Mouse (Mus musculus): Measurements from ENCODE around the gene Efs.
"Not testable (repeated sequence)": the region's sequence is repeated elsewhere in the genome, so short reads cannot be mapped to it uniquely, and the experiment has no call there.

Efs gene

DNA sequence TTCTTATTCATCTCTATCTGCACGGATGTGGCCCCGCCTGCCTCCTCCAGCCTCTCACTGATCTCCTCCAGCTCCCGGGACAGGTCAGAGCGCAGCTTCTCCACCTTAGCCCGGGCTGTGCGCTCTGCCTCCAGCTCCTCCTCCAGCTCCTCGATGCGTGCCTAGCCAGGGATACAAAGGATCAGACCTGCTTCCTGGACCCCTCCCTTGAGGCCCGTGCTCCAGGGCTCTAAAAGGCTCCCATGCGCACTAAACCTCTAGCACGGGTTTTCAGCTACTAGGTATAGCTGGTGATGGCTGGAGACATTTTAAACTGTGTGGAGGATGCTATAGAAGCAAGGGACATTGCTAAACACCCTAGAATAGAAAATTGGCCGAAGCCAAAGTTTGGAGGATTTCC, 24.6 kb upstream of the Efs start:
- no peak for DNase-seq (ENCODE audit: extremely low read depth, low read depth, low spot score)

DNA sequence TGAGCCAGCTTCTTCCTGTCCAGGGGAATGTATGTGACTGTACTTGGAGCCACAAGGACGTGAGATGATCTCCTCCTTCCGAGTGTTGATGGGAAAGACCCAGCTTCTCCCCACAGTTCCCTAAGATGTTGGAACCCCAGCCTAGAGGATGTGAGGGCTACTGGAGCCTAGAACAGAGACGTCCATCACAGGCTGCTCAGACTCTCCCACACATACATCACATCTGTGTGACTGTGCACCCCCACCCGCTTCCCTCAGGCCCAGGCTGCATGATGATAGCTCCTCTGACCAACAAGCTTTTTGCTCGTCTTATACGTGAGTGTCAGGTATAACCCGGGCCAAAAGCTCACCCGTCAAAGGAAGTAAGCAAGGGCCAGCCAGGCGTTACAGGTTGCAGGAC, 22.9 kb upstream of the Efs start:
- DNase-seq (ENCODE audit: extremely low read depth, low read depth, low spot score) = no peak

DNA sequence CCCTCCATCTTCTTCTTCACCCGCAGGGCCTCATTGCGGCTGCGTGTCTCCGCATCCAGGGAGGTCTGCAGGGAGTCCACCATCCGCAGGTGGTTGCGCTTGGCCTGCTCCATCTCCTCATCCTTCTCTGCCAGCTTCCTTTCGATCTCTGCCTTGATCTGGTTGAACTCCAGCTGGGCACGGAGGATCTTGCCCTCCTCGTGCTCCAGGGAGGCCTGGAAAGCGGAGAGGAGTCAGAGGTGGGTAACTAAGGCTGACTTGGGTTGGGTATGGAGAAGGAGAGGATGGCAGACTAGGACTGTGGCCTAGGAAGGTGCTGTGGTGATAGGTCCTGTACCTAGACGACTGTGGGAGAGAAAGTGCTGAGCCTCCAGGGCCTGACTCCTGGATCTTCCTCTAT, 21.1 kb upstream of the Efs start:
- not testable (repeated sequence) for DNase-seq (ENCODE audit: extremely low read depth, low read depth, low spot score)

DNA sequence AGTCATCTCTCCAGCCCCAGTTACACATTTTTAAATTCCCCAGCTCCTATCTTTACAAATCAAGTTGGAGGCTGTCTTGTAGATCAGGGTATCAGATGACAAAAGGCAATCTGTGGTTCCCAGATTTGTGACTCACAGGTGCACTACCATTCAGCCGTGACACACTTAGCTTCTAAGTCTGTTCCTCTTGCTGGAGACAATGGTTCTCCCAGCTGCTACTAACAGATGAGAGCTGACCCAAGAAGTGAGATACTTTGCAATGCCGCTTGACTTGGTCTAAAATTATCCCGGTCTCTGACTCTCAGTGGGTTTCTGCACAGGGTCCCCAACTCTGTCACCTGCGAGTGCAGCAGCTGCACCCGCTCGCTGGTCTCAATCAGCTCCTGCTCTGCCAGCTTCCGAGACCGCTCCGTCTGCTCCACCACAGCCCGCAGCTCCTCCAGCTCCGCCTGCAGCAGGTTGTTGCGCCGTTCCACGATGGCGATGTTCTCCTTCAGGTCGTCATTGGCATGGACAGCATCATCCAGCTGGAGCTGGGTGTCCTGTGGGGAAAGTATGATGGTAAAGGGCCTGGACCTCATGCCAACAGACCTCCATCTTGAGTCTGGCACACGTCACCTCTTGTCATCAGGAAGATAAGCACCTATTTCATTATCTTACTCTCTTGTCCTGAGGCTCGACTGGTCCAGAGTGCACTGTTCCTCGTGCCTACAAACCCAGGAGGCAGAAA, 20.2 kb upstream of the Efs start:
- DNase-seq (ENCODE audit: extremely low read depth, low read depth, low spot score) = no peak

DNA sequence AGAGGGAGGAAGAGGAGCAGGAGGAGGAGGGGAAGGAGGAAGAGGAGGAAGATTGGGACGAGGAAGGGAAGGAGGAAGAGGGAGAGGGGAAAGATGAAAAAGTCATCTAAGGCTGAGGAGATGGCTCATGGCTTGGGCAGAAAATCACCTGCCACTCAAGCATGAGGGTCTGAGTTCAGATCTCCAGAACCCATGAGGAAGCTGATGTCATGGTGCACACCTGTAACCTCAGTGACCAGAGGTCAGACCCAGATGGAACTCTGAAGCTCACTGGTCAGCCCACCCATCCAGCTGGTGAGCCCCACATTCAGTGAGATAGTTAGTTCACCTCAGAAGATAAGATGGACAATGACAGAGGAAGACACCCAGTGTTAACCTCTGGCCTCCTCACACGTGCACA, 19.0 kb upstream of the Efs start:
- no peak for DNase-seq (ENCODE audit: extremely low read depth, low read depth, low spot score)

DNA sequence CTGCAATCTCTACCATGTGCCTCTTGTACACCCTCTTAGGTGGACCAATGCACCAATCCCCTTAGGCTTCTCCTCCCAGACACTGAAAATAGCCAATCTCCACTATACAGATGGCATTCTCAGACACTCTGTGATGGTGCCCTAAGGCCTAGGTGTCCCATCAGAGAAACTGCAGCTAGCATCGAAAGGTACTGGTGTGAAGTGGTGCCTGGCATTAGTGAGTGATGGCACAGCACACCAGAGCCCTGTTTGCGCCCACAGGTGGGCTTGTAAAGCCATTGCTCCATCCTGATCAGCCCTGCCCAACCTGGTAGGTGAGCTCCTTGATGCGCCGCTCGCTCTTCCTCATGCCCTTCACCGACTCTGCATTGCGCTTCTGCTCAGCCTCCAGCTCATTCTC, 18.0 kb upstream of the Efs start:
- DNase-seq (ENCODE audit: extremely low read depth, low read depth, low spot score) = no peak

DNA sequence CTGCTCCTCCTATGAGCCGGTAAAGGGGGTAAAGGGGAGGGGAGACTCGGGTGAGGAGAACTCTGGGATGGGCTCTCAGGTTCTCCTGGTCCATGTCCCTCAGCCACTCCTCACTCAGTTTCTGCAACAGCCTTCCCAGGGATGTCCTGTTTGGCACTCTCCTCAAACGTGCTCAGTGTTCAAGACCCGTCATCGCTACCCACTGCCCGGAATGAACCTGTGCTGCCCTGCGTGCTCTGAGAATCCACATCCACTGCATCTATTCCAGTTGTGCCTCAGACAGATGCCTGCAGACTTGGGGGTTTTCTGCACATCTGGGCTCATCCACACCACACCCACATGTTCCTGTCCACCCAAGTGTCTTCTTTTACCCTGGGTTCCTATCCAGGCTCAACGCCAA, 16.6 kb upstream of the Efs start:
- DNase-seq (ENCODE audit: extremely low read depth, low read depth, low spot score) = no peak

DNA sequence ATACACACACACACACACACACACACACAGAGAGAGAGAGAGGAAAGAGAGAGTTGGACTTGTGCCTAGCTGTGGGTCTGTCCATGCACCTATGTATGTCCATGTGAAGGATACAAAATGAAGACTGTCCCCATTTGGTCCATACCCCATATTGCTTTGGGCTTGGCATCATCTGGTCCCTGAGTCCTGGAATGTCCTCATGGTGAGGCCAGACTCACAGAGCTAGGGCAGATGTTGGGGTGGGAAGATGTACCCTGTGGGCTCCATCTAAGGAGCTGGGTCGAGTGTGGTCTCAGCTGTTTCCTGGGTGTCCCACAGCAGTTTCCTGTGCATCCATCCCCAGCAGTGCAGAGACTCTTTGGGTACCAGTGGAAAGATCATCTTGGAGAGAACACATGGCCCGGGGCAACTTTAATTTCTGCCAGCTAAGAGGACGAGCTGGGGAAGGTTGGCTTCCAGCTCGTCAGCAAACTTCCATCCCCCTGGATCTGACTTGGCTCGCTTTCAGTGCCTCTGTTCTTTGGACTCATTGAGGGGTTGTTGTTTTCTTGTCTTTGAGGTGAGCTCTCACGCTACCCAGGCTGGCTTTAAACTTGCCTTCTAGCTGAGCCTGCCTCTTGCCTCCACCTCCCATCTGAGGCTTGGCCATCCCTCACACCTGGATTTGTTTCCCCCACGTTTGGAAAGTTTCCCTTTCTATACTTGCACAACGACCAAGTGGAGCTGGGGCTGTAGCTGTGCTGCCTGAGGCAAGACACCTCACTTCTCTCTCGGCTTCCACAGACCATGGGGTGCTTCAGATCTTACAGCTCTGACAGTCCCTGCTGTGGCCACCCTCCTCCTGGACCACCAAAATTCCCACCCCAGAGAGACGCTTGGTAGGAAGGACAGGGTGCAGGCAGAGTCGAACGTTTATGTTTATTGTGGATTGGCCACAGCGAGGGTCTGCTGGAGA, 15.4 kb upstream of the Efs start:
- DNase-seq (ENCODE audit: extremely low read depth, low read depth, low spot score) = no peak

DNA sequence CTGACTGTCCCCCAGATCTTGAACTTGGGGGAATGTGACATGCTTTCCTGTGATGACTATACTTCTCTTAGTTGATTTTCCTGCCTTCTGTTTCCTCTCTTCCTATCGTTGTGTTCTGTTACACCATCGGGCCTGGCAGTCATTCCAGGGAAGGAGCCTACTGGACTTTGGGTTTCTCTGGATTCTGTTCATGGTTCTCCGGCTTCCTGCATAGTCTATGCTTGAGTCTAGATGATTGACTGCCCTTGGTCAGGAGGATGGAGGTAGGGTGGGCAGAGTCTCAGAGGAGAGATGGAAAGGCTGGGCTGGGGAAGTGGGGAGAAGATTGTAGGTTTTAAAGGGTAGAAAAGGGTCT, 14.2 kb upstream of the Efs start:
- DNase-seq (ENCODE audit: extremely low read depth, low read depth, low spot score) = no peak

DNA sequence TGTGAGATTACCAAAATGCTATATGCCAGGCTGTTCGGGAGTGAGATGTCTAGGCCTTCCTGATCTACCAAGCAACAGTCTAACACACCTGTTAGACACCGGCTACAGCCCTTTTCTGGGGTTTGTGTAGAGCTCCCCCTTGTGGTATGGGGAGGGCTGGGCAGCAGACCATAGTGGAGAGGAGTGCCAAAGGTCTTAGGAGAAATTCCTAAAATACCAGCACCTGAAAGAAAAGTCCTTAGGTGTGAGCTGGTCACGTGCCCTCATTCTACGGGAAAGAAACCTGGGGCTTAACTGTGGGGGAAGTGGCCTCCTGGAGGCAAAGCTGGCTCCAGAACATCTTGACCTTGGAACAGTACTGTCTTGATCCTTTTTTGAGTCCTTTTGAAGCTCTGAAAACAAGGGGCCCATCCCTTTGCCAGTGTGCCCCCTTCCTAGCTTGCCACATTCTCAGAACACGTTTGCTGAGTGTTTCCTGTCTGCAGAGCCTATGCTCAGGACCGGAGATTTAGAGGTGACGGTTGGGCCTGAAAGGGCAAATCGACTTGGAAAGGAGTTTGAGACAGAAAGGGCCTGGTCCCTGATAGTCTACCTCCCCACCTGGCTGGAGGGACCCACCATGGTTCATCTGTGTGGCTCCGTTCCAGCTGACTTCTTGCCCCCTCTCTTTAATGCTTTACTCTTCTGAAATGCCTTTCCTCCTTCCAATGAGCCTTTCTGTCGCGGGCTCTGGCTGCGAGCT, 13.7 kb upstream of the Efs start:
- no peak for DNase-seq (ENCODE audit: extremely low read depth, low read depth, low spot score)

DNA sequence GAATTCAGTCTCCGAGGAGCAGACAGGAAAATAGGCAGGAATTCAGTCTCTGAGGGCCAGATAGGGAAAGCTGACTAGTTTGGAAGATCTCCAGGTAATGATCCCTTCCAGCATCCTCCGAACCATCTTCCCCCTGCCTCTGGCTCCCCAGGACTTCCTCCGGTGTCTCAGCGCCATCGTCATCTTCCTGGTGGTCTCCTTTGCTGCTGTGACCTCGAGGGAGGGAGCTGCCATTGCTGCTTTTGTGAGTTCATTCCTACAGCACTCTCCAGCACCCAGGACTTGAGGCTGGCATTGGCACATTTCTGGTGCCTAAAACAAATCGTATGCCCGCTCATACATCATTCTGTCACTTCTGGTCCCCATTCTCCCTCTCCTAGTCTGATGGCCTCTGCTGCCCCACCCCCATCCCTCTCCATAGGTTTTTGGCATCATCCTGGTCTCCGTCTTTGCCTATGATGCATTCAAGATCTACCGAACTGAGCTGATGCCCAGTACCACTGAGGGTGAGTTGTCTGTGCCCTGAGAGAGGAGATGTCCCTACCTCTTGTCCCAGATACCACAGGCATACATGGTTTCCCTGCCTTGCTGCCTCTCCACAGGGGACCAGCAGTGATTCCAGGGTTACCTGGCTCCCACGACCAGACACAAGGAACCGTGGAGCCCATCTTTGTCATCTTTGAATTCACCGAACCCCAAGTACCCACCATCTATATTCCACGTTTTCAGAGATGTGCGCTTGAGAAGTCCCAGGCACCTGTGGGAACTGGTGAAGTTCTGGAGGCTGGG, 12.7 kb upstream of the Efs start:
- DNase-seq (ENCODE audit: extremely low read depth, low read depth, low spot score) = no peak

DNA sequence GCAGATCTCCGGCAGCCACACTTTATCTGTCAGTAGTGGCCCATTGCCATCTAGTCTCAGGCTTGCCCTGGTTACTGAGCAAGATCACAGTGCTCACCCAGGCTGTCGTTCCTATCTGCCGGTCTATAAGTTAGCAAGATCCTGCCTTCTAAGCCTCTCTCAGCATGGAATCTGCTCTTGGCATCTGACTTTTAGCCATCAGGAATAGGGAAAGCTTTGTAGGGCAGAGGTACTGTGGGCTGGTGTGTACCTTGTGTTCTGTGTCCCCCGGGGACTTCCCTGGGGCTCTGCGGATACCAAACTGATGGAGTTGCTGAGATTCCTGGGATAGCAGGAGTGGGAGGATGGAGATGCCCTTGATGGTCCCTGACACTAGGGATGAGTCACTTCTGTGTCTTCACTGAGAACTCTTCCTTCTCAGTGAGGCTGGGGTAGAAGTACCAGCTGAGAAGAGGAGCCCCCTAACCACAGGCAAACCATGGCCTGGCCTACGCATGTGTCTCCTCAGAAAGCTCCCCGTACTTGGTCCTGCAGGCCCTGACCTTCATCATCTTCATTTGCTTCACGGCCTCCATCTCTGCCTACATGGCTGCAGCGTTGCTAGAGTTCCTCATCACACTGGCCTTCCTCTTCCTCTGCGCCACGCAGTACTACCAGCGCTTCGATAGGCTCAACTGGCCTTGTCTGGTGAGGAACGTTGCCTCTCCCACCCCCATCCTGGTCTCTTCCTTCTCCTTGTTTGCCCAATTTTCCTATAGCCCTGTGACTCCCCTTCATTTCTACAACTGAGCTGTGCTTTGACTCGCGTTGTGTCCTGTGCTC, 11.6 kb upstream of the Efs start:
- DNase-seq (ENCODE audit: extremely low read depth, low read depth, low spot score) = no peak

DNA sequence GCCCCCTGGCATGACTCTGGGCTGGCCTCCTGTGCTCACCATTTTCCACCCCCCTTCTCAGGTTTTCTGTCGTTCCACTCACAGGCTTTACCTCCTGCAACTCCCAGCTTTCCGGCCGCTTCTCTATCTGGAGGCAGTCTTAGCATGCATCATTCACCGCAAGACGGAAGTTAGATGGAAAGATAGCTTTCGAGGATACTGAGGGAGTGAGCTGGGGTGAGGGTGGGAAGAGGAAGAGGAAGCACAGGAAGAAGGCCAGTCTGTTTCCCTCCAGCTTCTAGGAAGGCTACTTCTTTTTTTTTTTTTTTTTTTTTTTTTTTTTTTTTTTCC, 10.9 kb upstream of the Efs start:
- no peak for DNase-seq (ENCODE audit: extremely low read depth, low read depth, low spot score)

DNA sequence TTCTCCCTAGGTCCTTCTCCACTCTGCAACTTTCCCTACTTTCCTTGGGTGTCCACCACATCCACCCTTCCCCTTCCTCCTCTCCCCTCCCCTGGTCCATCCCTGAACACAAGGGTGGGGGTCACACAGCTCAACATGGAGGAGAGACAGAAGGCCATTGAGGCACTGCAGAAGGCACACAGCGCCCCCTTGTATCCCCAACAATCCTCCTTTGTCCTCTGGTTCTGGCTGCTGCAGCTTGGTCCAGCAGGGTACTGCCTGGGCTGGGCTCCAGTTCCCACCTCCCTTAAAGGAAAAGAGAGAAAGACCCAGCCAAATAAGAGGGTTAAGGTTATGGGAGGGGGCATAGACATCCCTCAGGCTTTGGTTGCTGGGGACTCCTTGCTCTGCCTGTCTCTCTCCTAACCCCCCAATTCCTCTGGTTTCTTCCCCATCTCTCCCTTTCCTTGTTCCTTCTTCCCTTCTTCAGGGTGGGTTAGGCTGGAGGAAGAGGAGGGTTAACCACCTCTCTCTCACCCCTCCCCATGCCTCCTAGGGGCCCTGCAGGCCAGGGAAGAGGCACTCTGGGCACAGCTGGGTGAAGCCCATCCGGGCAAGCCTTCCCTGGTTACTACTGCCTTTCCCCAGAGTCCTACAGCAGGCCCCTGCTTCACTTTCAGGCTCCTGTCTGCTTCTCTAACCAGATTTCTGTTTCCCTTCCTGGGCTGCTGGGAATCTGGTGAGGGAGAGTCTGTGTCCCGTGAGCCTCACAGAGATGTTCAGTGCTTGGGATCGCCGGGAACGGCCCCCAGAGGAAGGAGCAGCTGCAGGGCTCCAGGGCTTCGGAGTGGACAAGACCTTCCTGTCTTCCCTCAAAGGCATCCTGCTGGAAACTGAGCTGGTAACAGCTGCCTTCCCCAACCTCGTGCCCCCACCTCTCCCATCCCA, 10.2 kb upstream of the Efs start, which contains the start of gene Cmtm5:
Cmtm5 (plus strand) TSS at position 358 of the 927 bp plus-strand sequence.
- DNase-seq (ENCODE audit: extremely low read depth, low read depth, low spot score) = no peak

DNA sequence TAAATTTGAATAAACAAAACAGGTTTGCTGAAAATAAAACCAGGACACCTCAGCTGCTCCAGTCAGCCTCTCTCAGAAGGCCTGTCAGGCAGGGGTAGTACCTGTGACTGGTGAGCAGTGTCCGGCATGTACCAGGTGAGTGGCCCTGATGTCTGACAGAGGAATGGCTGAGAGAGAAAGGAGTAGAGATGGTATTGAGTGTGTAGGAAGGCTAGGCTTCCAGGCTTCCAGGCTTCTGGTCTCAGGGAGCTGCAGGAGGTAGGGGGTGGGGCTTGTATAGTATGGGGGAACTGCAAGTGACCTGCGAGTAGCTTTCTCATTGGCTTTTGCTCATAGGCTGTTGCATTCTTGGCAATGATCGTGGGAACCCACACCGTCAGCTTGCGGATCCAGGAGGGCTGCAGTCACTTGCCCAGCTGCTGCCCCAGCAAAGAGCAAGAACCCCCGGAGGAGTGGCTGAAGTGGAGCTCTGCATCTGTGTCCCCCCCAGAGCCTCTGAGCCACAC, 6.8 kb upstream of the Efs start, which contains the start of gene Il25:
Il25 (plus strand) TSS at position 51 of the 506 bp plus-strand sequence.
- DNase-seq (ENCODE audit: extremely low read depth, low read depth, low spot score) = no peak

DNA sequence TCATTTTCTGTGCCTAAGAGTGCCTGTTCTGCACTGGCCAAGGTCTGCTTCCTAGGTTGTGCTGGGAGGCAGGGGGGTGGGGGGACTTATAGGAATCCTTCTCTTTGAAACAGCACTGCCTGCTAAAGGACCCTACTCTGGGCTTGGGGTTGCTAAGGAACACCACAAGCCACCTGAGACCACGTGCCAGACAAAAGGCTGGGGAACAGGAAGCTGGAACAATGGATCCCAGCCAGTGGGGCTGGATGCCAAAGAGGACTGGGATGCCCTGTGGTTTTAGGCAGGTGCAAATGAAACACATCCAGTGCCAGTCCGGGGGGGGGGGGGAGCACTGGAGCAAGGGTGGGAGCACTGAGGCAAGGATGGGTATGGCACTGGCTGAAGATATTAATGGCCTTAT, 4.5 kb upstream of the Efs start:
- peak; percentile 64 for DNase-seq (ENCODE audit: extremely low read depth, low read depth, low spot score)

DNA sequence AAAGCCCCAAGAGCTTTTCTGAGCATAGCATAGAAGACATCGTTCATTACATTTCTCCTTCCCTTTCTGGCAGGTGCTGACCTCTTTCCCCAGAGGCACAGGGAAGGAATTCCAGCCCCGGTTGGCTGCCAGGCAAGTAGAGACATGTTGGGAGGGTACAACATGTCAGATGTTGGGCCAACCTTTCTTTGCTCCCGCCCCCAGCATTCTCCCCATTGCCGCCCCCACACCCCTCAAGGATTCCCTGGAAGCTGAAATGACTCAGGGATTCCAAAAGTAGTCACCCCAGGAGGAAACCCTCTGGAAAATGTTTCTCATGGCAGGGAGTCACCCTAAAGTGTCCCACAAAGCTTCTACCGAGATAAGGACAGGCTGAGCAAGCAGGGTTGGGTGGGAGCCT, 3.9 kb upstream of the Efs start:
- DNase-seq (ENCODE audit: extremely low read depth, low read depth, low spot score) = peak; percentile 54

DNA sequence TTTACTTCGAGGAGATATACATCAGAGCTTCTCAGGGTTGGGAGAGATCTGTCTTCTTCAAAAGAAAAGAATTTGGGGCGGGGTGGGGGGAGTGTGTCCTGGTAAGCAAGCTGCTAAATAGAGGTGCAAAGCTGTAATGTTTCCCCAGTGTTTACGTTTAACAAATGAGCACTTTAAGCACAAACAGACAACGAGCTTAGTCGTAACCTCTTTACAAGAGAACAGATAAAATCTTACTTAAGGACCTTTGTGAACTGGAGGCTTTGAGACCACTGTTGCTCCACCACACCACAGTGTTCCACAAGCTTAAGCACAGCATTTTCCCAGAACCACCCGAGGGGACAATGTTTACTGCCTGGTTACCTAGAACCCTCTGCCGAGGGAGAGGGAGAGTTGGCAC, 1.4 kb upstream of the Efs start:
- DNase-seq (ENCODE audit: extremely low read depth, low read depth, low spot score) = peak; percentile 81
